Mouse (Mus musculus): Measurements from ENCODE around the gene Ccdc15. TPM values are rescaled to one million over a fixed set of nuclear protein-coding genes. Genes with fewer than 3 reads are reported as not detected.

Ccdc15 gene
- total RNA-seq (2023) = 10 to 100 TPM; 15.4 to 16.8 TPM

DNA sequence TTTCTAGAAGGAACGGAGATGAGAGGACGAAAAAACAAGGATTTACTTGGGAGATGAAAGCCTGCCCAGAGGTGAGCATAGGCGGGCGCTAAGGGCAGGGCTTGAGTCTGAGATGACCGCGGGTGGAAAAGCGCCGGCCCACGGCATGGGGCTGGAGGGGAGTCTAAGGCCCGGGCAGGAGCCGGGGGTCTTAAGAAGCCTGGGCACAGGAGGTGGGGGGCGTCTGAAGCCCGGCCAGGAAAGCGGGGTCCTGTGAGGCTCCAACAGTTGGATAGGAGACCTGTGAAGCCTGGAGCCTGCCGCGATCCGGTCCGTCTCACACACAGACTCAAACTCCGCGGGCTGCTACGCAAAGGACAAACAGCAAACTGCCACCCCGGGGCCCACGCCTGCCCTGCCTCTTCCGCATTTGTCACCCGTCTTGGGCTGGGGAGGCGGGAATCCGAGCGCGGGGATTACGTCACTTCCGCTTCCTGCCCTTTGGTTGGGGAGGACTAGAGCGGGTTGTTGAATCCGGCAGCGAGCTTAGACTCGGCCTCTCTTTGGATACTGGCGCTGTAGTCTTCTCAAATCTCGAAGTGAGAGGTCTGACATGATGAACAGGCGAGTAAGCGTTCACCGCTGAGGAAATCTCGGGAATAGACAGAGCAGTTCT lies at the start of gene Ccdc15:
Gene Ccdc15 (minus strand): TSS at position 445 of the 655 bp plus-strand sequence.

DNA sequence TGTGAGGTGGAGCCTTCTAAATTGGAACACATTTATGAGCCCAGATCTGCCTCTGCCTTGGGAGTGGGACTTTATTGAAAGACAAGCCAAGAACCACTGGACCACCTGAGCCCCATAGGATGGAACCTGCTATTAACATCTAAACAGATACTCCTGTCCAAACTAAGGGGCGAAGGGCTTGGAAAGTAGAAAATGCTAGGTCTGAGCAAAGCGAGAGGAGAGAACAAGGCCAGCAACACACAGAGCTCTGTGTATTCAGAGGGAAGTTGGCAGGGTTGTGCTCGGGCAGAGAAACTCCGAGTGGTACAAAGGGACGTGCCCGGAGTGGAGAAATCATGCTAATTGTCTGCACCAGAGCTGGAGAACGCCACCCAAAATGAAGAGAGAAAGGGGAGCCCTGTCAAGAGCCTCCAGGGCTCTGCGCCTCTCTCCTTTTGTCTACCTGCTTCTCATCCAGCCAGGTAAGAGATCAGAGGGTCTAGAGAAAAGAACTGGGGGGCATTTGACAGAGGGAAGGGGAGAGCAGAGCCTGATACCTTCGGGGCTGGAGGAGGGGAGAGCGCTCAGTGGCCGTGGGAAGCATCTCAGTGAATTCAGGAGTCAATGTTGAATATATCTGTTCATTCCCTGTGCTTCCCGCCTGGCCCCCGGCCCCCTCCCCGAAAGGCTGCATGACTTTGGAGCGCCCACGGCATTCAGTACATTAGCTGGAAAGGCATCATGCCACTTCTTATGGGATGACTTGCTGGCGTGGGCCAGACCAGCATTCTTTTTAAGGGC lies 19.3 kb upstream of the Ccdc15 start, which contains the start of gene Hepacam:
Gene Hepacam (plus strand): TSS at position 51 of the 780 bp plus-strand sequence.

DNA sequence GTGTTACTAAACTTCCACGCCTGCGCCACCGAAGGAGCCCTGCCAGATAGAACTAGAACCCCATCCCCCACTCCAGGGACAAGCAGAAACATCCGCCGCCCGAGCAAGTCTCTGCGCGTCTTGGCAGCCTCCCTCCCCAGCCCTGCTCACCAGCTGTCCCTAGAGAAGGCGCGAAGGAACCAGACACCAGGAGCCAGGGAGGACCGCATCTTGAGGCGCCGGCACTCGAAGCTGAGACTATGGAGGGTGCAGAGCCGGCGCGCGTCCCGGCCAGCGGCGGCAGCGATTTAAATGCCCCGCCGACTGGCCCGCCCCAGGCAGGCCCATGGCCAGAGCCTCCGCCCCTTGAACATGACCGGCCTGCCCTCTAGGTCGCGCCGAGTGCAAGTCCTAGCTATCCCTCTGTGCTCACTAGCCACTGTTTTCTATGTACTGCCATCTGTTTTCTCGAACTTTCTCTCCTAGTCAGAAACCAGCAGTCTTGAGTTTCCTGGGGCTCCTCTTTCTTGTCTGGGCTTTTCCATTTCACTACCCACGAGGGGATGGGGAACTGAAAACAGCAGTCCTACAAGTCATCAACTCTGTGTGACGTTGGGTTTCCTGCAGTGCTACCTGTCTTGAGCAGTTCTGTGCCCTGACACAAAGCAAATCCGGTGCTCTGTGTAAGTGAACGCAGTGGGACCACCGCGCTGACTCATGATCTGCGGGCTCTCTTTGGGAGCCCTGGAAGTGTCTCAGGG lies 92.9 kb downstream of the Ccdc15 start, which contains the start of gene Slc37a2:
Gene Slc37a2 (minus strand): TSS at position 590 of the 740 bp plus-strand sequence.

Other genes with a start within 250 kb of the Ccdc15 start
- gene Pknox2, start 201.0 kb downstream of the Ccdc15 start, total RNA-seq (2023) = not detected
- 1 to 10 TPM; 1.4 to 1.7 TPM for gene Tmem218, start 140.2 kb downstream of the Ccdc15 start, total RNA-seq (2023)
- 10 to 100 TPM; 30.8 to 36.8 TPM for gene Slc37a2, start 92.7 kb downstream of the Ccdc15 start, total RNA-seq (2023)
- gene Hepacam, start 18.9 kb upstream of the Ccdc15 start, total RNA-seq (2023) = not detected
- not detected for gene Robo4, start 53.5 kb upstream of the Ccdc15 start, total RNA-seq (2023)
- gene Robo3, start 84.8 kb upstream of the Ccdc15 start, total RNA-seq (2023) = not detected
- gene Msantd2, start 140.9 kb upstream of the Ccdc15 start, total RNA-seq (2023) = 10 to 100 TPM; 31.0 to 41.6 TPM
- not detected for gene Esam, start 179.6 kb upstream of the Ccdc15 start, total RNA-seq (2023)
- gene Vsig2, start 190.8 kb upstream of the Ccdc15 start, total RNA-seq (2023) = not detected
- 1 to 10 TPM; 2.4 to 3.6 TPM for gene Nrgn, start 204.5 kb upstream of the Ccdc15 start, total RNA-seq (2023)
- 10 to 100 TPM; 10.4 to 12.5 TPM for gene Siae, start 207.3 kb upstream of the Ccdc15 start, total RNA-seq (2023)